Mouse (Mus musculus): ENCODE data around the gene Daw1.

GRCm38 (mm10) chr1:83161658-83162057 lies 2.1 kb downstream of the Daw1 start:
- TF ChIP-seq MYOG (IDR thresholded peaks at IDR 0.05; ENCODE audit: control insufficient read depth in 1 of 3, insufficient read depth in 1 of 3, insufficient read length in 2 of 3, low read depth in 2 of 3) = no peak
- no peak for TF ChIP-seq POLR2AphosphoS2 (IDR thresholded peaks at IDR 0.05; ENCODE audit: insufficient read length, low read depth)
- TF ChIP-seq TCF12 (IDR thresholded peaks at IDR 0.05; ENCODE audit: insufficient read depth, poor library complexity, severe bottlenecking) = no peak
- no peak for TF ChIP-seq USF1 (IDR thresholded peaks at IDR 0.05; ENCODE audit: low read depth)
- TF ChIP-seq CEBPB (IDR thresholded peaks at IDR 0.05; ENCODE audit: insufficient read depth, poor library complexity, severe bottlenecking) = no peak
- no peak for TF ChIP-seq E2F4 (IDR thresholded peaks at IDR 0.05; ENCODE audit: insufficient read depth)
- no peak for TF ChIP-seq POLR2A (IDR thresholded peaks at IDR 0.05; ENCODE audit: insufficient read length, low read depth)
- no peak for TF ChIP-seq SRF (IDR thresholded peaks at IDR 0.05; ENCODE audit: control insufficient read depth, insufficient read length, low read depth)
- TF ChIP-seq MAX (IDR thresholded peaks at IDR 0.05; ENCODE audit: low read depth) = no peak
- no peak for TF ChIP-seq MYOD1 (IDR thresholded peaks at IDR 0.05; ENCODE audit: control insufficient read depth in 1 of 3, insufficient read length in 2 of 3, low read depth in 2 of 3)

Measured in myocyte (in vitro differentiated cells).